Mouse (Mus musculus): ENCODE results near the gene Smyd3.

DNA sequence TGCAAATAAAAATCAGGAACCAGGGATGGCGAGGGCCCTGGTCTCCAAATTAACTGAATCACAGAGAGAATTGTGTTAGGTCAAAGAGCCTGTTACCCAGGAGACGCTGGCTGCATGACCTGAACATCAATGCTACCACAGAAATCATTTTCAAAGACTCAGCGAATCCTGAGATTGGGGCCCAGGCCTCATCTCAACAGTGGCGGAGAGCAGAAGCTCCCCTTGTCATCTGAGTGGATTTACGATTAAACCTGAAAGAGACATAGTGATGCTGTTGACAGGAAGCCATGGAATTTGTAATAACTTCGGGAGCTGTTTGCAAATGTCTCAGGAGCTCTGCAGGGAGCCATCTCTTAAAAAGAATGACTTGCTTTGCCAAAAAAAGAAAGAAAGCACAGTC, 355.9 kb downstream of the Smyd3 start:
- TF ChIP-seq CTCF (IDR thresholded peaks at IDR 0.05; ENCODE audit: low read depth, low read length), result no peak
- TF ChIP-seq POLR2A (IDR thresholded peaks at IDR 0.05; ENCODE audit: extremely low read depth, insufficient read depth, low read length), result no peak

Data from liver, adult 2 months (tissue).